Mouse (Mus musculus) layer of hippocampus, postnatal 14 days (tissue): Measurements from ENCODE around the gene Gucy1b2. TPM values are rescaled to one million over a fixed set of nuclear protein-coding genes. Genes with fewer than 3 reads are reported as not detected.

Experiments used
- DNase-seq, 2 experiments: peaks; one replicate each; pipeline ENCODE4 v3.0.0; 2021 to 2022; ENCODE audit warnings: low spot score in 2 of 2, mixed read lengths in 1 of 2
- long read RNA-seq, 2 experiments: library from polyadenylated mRNA; stranded (forward); transcript quantifications; one replicate each; pipeline ENCODE4 v2.0.0; 2021
- total RNA-seq, 2 experiments: library from RNA; stranded (reverse); gene quantifications; 2 replicates each; pipeline ENCODE4 v1.2.3; 2021

The Gucy1b2 gene
- total RNA-seq, result under 1 TPM; 0.39 to 0.64 TPM
- long read RNA-seq, experiment 1, partial matches to known transcripts, result 0 of 1 reads
- long read RNA-seq, experiment 1, other reads (novel, unspliced or antisense), result 1 of 1 reads
- long read RNA-seq, experiment 2, result 0 reads

DNA sequence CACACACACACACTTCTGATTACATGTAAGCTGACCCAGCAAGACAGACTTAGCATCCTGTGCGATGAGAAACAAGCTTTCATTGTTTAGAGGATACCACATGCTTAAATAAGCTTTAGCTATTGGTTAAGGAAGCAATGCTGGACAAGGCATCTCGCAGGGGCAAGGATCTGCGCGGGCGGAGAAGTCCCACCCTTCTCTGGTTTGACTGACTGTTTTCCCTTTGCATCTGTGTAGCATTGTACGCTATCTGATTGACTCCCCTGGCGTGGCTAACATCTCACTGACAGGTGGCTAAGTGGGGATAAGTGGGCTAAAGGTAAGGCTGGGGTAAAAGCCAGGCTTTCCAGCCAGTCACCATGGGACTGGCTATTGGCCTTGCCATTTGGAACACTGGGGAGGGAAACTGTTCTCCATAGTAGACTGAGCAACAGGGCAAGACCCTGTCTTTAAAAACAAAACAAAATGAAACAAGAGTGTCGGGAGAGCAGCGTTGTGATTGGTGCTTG lies at the start of gene Gucy1b2:
Gucy1b2 (minus strand) TSS at position 51 of the 509 bp plus-strand sequence.
- DNase-seq, result no peak

DNA sequence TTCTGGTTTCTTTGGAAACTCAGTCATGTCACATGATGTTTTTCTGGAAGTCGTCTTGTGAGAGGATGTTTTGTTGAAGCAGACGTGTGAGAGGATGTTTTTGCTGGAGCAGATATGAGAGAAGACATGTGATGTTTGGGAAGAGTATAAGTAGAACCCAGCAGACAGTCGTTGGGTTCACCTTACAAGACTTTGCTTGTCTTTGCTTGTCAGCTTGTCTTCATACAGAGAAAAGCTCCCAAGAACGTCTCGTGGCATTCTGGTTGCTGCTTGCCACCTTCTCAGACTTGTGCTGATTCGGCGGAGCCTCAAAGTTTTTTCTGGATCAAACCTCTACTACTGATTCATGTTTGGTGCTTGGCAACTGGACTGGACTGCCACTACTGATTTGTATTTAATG lies 41.3 kb upstream of the Gucy1b2 start:
- no peak for DNase-seq

DNA sequence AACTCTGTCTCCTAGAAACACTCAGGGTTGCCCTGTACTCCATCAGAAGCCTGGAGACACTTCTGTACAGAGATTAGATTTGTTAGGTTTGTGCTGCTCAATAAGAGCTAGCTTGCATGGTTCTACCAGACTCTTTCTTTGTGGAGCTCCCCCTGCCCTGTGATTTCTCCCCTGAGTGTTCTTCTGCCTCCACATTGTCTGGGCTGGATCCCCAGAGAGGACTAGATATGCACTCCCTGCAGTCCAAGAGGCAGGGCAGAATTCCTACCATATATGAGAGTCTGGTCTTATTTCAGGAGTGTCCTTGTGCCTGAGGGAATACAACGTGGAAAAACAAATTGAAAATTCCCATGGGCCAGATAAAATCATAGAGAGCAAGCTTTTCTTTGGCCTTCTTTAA lies 40.4 kb upstream of the Gucy1b2 start:
- no peak for DNase-seq

DNA sequence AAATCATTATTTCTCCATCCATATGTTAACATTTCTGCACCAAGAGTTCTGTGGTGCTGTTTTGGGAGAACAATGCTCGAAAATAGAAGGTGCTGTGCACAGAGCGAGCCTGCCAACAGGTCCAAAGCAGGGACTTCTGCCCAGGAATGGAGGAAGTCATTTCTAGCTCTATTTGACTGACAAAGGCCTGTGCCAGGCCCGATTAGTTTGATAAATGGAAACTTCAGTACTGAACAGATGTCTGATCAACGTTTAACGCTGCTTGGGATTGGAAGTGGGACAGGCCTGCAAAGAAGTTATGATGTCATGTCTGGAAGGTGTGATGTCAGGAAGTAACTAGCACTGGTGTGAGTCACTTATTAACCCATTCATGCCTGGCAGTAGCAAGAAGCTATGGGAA lies 37.4 kb upstream of the Gucy1b2 start:
- peak in 1 of 2 experiments; percentile 41 for DNase-seq

DNA sequence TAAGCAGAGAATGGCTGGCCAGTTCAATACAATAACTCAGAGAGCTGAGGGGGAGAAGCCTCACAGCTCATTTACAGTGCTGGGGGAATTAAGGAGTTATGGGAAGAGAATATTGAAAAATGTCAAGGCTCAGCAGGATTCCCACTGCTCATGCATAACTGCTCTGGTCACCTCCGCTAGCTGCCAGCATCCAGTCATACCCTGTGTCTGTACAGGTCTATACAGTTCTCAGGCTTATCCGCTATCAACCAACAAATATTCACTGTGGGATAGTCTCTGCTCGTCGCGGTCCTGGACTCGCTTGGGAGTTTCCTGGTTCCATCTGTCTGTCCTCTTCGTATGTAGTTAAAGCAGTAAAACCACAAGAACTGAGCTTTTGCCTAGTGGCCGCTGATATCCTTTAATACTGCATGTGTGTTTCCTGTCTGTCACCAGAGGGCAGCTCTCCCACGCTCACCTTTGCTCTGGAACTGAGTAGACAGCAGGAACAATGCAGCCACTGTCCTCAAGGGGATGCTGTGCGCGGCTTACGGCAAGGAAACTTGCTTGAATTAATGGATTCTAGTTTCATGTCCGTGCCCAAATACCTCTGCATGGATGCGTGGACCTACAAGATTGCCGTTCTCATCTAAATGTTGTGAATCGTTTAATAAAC lies 36.2 kb upstream of the Gucy1b2 start:
- DNase-seq, result peak; percentile 74 to 90

- DNase-seq, result no peak
These were observed 32.2 kb upstream of the Gucy1b2 start for GRCm38 (mm10) chr14:62488270-62488669.

- DNase-seq, result no peak
These were observed 25.3 kb upstream of the Gucy1b2 start for GRCm38 (mm10) chr14:62481381-62481780.

GRCm38 (mm10) chr14:62479395-62479794 lies 23.3 kb upstream of the Gucy1b2 start:
- no peak for DNase-seq

DNA sequence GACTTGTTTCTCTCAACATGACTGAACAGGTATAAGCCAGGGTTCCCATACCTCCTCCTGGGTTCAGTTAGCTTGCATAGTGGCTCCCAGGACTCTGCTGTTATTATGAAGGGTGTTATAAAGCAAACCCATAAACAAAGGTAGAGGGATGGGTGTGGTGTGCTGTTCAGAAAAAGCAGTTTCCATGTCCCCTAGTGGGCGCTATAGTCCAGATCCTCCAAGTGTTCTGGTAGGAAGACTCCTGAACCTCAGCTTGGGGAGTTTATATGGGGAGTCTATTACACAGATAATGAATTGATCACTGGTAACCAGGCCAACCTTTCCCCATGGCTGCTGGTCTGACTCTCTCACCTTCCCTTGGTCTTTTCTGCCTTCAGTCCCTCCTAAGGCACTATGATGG lies 18.4 kb upstream of the Gucy1b2 start:
- no peak for DNase-seq

GRCm38 (mm10) chr14:62472061-62472460 lies 16.0 kb upstream of the Gucy1b2 start:
- no peak for DNase-seq

GRCm38 (mm10) chr14:62468753-62469125 lies 12.7 kb upstream of the Gucy1b2 start:
- no peak for DNase-seq

GRCm38 (mm10) chr14:62468119-62468752 lies 12.1 kb upstream of the Gucy1b2 start:
- DNase-seq, result no peak

DNA sequence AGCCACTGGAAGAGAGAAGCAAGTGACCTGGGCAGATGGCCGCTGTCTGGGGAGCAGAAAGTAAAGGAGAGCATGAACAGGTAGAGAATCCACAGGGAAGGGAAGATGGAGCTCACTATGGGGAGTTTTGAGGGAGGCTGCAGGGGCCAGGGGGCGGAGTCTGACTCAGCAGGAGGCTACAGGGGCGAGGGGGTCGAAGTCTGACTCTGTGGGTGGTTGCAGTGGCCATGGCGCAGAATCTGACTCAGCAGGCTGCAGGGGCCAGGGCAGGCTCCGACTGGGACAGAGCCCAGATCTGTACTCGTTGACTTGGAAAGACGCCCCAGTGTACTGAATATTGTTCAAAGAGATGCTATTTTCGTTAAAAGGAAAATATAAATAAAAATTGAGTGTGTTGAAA lies 8.9 kb upstream of the Gucy1b2 start:
- DNase-seq, result no peak

- DNase-seq, result no peak
These were observed 3.5 kb upstream of the Gucy1b2 start for GRCm38 (mm10) chr14:62459541-62459940.

DNA sequence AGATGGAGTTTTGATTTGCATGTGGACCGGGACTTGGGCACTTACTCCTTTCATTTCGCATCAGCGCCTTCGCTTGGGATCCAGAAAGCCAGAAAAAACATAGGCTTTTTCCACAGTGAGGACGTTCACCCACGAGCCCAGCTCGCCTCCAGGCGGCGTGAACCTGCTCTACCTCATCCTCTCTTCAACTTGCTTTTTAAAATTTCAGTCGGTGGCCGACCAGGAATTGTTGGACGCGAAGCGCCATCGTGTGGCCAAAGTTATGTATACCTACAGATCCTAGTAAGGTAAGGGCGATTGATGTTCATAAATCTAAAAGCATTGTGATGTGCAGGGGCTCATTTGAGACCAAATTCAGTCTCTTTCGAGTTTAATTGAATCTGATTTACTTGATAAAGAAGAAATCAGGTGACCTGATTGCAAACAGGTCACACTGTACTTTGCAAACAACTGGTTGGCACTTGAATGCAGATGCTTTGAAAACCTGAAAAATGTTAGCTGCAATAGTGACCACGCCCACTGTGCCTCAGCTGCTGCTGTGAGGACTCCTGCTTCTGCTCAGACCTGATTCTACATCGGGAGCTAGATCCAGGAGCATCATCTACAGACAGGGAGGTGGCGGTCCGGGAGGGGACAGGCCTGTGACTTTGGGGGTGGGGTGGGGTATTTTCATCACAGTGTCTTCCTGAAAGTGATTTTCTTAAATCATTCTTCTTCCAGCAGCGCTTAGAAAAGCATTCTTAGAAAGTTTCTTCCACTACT lies 1.5 kb upstream of the Gucy1b2 start:
- peak; percentile 92 to 94 for DNase-seq

DNA sequence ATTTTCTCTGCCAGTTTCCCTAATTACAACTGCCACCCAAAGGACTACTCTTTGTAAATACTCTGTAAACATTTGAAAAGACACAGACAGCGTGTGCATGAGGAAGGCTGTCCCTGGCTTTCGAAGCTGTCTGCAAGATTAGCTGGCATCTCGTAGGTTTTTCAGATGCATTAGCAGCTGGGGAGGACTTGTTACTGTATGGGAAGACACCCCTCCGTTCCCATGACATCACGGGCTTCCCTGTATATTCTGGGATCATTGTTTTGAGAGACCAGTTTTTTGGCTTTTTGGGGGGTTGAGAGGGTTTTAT lies 564 bp downstream of the Gucy1b2 start:
- no peak for DNase-seq

DNA sequence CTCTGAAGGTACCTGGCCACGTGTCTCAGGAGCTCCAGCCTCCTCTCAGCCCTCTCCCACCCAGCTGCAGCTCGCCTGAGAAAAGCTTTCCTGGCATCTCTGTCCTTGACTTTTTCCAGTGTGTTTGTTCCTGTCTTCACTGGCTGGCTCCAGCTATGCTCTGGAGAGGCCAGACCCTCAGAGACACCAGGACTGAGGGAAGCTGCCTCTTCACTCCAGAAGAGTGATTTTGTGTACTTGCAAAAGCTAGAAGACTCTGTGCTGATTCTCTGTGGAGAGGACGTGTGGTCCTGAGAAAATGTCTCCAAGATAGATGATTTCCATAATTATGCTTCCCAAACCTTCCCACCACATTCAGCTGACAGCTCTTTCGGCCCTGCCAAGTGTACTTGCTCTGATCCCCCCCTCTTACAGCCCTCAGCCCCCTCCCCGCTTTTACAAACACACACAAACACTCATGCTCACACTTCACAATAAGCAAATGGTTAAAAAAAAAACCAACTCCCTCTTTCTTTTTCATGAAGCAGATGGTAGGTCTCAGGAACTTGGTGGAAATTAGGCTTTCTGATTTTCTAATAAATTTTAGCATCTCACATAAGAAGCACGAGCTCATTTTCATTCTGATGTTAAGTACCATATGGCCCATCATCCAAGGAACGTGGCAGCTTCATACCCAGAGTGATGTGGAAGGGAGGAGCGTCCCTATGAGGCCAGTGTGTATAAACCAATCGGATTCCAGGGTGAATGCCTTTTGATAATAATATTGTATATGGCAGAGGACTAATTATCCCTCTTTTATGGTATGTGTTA lies 1.1 kb downstream of the Gucy1b2 start:
- peak in 1 of 2 experiments; percentile 22 for DNase-seq

- no peak for DNase-seq
These were observed 2.0 kb downstream of the Gucy1b2 start for GRCm38 (mm10) chr14:62454136-62454535.

GRCm38 (mm10) chr14:62453276-62453675 lies 2.8 kb downstream of the Gucy1b2 start:
- no peak for DNase-seq

- no peak for DNase-seq
These were observed 5.4 kb downstream of the Gucy1b2 start for GRCm38 (mm10) chr14:62450706-62451105.

DNA sequence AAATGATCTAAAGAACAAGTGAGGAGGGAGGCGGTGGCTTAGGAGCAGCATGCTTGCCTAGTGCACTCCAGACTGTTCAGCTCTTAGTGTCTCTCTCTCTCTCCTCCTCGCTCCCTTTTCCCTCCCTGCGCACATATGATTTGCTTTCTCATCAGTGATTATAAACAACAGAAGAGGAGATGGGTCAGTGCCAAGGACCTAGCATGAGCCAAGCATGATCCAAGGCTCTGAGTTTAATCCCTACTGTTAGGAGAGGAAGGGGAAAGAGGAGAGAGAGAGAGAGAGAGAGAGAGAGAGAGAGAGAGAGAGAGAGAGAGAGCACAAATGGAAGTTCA lies 8.9 kb downstream of the Gucy1b2 start:
- DNase-seq, result no peak
